Mouse (Mus musculus) frontal cortex, adult 2 months (tissue): ENCODE measurements at regions not wholly inside any gene's neighbourhood (a gene's known extent, or its start where the extent isn't known, plus 50 kb on each side); places are given as distances from the start of the nearest gene placed in this dataset.
"Not testable (repeated sequence)": the region's sequence is repeated elsewhere in the genome, so short reads cannot be mapped to it uniquely, and the experiment has no call there.

Experiments
- DNase-seq, 2 experiments: peaks; one replicate each; pipeline ENCODE4 v3.0.0; 2022; ENCODE audit warnings: low spot score in 1 of 2; ENCODE audit errors: extremely low spot score in 1 of 2

GRCm38 (mm10) chr10:34667203-34667602 is 184.0 kb downstream of the Frk start:
- DNase-seq = peak; percentile 32 to 66

GRCm38 (mm10) chr10:34667735-34668439 is 184.7 kb downstream of the Frk start:
- DNase-seq = no peak

- no peak for DNase-seq
Measured at GRCm38 (mm10) chr10:34671791-34672190, 188.6 kb downstream of the Frk start.

GRCm38 (mm10) chr10:34699414-34699813 is 216.2 kb downstream of the Frk start:
- not testable (repeated sequence) for DNase-seq

- no peak for DNase-seq
Measured at GRCm38 (mm10) chr10:34701956-34702355, 218.8 kb downstream of the Frk start.

GRCm38 (mm10) chr10:34705416-34705815 is 222.2 kb downstream of the Frk start:
- DNase-seq = no peak

- DNase-seq = no peak
Measured at GRCm38 (mm10) chr10:34731249-34731648, 248.1 kb downstream of the Frk start.

GRCm38 (mm10) chr10:34762426-34762825 is 279.2 kb downstream of the Frk start:
- DNase-seq = no peak

- no peak for DNase-seq
Measured at GRCm38 (mm10) chr10:34792099-34792498, 308.9 kb downstream of the Frk start.

- DNase-seq = no peak
Measured at GRCm38 (mm10) chr10:34811131-34811530, 327.9 kb downstream of the Frk start.

- DNase-seq = no peak
Measured at GRCm38 (mm10) chr10:34824121-34824520, 340.9 kb downstream of the Frk start.

GRCm38 (mm10) chr10:34842015-34842504 is 358.9 kb downstream of the Frk start:
- peak; percentile 11 to 42 for DNase-seq

- no peak for DNase-seq
Measured at GRCm38 (mm10) chr10:34856494-34857146, 373.4 kb downstream of the Frk start.

GRCm38 (mm10) chr10:34862693-34863092 is 379.5 kb downstream of the Frk start:
- no peak for DNase-seq

GRCm38 (mm10) chr10:34871888-34872287 is 388.7 kb downstream of the Frk start:
- DNase-seq = peak in 1 of 2 experiments; percentile 5

- DNase-seq = no peak
Measured at GRCm38 (mm10) chr10:34878511-34878910, 395.3 kb downstream of the Frk start.

GRCm38 (mm10) chr10:34887601-34888000 is 404.4 kb downstream of the Frk start:
- no peak for DNase-seq

- no peak for DNase-seq
Measured at GRCm38 (mm10) chr10:34904274-34904673, 421.1 kb downstream of the Frk start.

- DNase-seq = no peak
Measured at GRCm38 (mm10) chr10:34904692-34905091, 421.5 kb downstream of the Frk start.

GRCm38 (mm10) chr10:34912153-34912723 is 429.0 kb downstream of the Frk start:
- DNase-seq = peak in 1 of 2 experiments; percentile 4
